Mouse (Mus musculus) erythroblast, embryonic 14.5 days (primary cell): ENCODE data around the gene Prpf3. TPM values are rescaled to one million over a fixed set of nuclear protein-coding genes. Genes with fewer than 3 reads are reported as not detected.

Experiments
- H3K27me3 ChIP-seq: 2 replicates; pipeline ENCODE4 v1.6.1; 2012; ENCODE audit warnings: inconsistent platforms; ENCODE audit not compliant: control insufficient read depth
- H3K36me3 ChIP-seq: 2 replicates; pipeline ENCODE4 v1.6.1; 2012; ENCODE audit warnings: mild to moderate bottlenecking, inconsistent platforms; ENCODE audit not compliant: control insufficient read depth
- H3K4me1 ChIP-seq: 2 replicates; pipeline ENCODE4 v1.6.1; 2012; ENCODE audit warnings: inconsistent platforms; ENCODE audit not compliant: control insufficient read depth
- H3K4me3 ChIP-seq: replicated peaks from 2 replicates; pipeline ENCODE3; 2012; ENCODE audit warnings: moderate library complexity, mild to moderate bottlenecking, inconsistent platforms
- H3K9me3 ChIP-seq: 2 replicates; pipeline ENCODE4 v1.6.1; 2012; ENCODE audit warnings: low read length, inconsistent platforms, mixed read lengths; ENCODE audit not compliant: control insufficient read depth
- GATA1 ChIP-seq: IDR thresholded peaks from 2 replicates; pipeline ENCODE4 v1.6.1; 2012; ENCODE audit warnings: low read length, inconsistent platforms, mixed read lengths
- TAL1 ChIP-seq: IDR thresholded peaks from 3 replicates; pipeline ENCODE4 v1.6.1; 2012; ENCODE audit warnings: low read length, inconsistent platforms, mixed read lengths
- polyA plus RNA-seq: library from polyadenylated mRNA; stranded (reverse); fragments of >175 nt; gene quantifications from 2 replicates; pipeline ENCODE4 v1.2.3, GENCODE M21; 2012

Gene Prpf3
- polyA plus RNA-seq, 1 experiment: 1.6 TPM

DNA sequence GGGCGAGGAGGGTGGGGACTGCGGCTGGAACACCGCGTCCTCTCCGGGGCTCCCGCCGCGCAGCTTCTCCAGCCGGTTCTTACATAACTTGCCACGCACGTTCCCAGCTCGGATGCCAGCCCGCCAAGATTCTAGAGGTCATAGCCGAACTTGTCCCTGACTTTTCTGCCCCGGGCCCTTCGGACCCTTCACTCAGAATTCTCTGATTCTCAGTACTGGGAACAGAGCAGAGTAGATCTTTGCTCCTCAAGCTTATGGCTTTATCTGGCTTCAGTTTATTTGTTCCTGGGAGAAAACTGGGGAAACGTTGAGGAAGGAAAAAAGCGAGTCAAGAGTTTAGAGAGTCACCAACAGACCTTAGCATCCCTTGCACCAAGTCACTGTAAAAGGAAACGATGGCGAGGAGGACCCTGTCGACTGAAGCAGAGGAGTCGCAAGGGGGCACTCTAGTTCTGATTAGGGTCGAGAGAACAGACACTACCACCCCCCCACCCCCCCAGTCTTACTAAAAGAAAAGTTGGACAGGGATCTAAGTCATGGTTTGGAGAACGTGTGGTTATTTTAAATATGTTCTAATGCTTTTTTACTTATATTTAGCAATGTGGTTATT lies 27.2 kb upstream of the Prpf3 start:
- Histone ChIP-seq H3K36me3 (no peaks in the 10 kb centered on the region), H3K4me3 (peak overlapping the region; percentile 63), H3K9me3 (peaks cover 9% of the 10 kb centered on the region), H3K4me1 (peaks cover 17% of the 10 kb centered on the region), H3K27me3 (peaks cover 55% of the 10 kb centered on the region)
- TF ChIP-seq TAL1 (no peak), GATA1 (no peak)

DNA sequence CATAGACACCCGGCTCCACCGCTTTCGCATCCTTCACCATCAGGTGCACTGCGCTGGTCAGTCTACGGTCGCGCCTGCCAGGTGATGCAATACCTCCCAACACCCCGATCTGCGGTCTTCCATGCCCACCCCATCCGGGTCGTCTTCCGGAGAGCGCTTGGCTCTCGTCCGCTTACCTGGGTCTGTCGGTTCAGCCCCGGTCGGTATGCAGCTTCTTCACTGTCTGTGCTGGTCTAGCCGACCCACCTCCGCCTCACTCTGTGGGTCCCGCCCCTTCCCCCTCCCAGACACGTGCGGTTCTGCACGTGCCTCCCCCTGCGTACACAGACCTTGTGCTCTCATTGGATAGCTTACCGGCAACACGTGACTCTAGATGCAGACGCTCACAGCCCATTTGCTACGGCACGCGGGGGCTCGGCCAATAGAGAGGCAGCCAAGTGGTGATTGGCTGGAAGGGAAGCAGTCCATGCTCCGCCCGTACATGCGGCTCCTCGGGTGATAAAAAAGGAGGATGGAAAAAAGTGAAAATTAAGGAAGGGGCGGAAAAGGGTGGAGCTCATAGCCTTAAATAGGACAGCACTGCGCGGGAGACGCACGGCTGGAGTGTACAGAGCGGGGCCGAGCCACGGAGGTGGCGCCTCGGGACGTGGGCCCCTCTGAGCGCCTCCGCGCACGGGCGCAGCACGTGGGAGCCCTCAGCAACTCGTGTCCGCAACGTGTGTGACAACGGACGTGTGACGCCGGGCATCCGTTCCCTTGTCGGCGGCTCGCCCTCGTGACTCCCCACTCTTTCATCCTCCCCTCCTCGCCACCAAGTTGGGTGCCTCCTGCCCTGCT lies 26.5 kb upstream of the Prpf3 start, which contains the start of gene Ciart:
Ciart (minus strand) TSS at position 273 of the 837 bp plus-strand sequence.
- Histone ChIP-seq H3K4me3 (peak within 1 kb of the TSS; percentile 63), H3K36me3 (no peaks in the 10 kb centered on the region; the same call in 1 of the 2 replicates), H3K9me3 (peaks cover 9% of the 10 kb centered on the region), H3K27me3 (peaks cover 52% of the 10 kb centered on the region), H3K4me1 (peaks cover 17% of the 10 kb centered on the region)
- TF ChIP-seq TAL1 (no peak), GATA1 (no peak)

DNA sequence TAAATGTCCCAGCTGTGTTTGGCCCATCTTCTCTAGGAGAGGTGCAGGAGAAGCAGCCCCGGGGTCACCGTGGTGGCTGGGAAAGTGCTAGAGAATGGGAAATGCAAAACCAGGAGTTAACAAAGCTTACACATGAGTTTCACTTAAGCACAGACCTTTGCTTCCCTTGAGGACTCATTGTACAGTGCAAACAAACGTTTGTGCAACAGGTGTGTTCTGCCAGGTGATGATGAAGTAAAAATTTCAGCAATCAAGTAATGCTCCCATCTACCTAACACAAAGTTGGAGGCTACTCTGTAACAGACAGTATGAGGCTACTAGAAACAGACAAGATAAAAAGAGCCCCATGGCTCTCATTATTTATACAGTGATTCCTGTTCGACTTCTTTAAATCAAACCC lies 23.4 kb upstream of the Prpf3 start:
- peaks cover 9% of the 10 kb centered on the region for H3K9me3 ChIP-seq
- H3K4me1 ChIP-seq: peaks cover 37% of the 10 kb centered on the region
- no peak for TF ChIP-seq TAL1
- TF ChIP-seq GATA1: no peak
- peaks cover 37% of the 10 kb centered on the region for H3K27me3 ChIP-seq
- no peak overlapping the region for H3K4me3 ChIP-seq
- H3K36me3 ChIP-seq: peaks cover 7% of the 10 kb centered on the region

GRCm38 (mm10) chr3:95872048-95872447 lies 16.4 kb upstream of the Prpf3 start:
- H3K4me3 ChIP-seq: peak overlapping the region; percentile 77
- peaks cover 45% of the 10 kb centered on the region for H3K4me1 ChIP-seq

DNA sequence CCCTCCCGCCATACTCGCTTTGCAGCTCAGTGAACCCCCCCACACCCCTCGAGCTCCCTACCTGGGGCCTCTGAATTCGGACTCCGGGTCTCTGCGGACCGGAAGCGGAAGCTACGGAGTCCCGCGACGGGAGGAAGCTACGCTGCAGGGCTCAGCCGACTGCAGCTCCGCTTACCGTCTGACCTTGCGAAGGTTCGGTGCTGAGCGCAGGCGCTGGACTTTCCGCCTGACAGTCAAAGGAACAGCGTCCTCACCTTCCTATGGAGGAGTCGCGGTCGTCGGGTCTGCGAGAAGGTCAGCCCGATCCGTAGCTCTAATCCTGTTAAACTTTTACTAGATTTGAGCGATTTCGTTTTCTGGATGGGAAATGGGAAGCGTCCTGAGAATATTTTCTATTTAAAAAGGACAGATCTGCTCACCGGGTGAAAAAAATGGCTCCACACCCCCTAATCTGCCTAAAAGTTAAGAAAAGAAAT lies 15.7 kb upstream of the Prpf3 start, which contains the start of gene Mrps21:
Mrps21 (minus strand) TSS at position 128 of the 476 bp plus-strand sequence.
- Histone ChIP-seq H3K4me3 (peak within 1 kb of the TSS; percentile 77), H3K9me3 (no peaks in the 10 kb centered on the region), H3K36me3 (peaks cover 47% of the 10 kb centered on the region), H3K27me3 (no peaks in the 10 kb centered on the region), H3K4me1 (peaks cover 44% of the 10 kb centered on the region)
- TF ChIP-seq TAL1: no peak
- TF ChIP-seq GATA1: no peak

More at GRCm38 (mm10) chr3:95872048-95872447, 16.4 kb upstream of the Prpf3 start:
- H3K36me3 ChIP-seq: peaks cover 41% of the 10 kb centered on the region
- H3K9me3 ChIP-seq: no peaks in the 10 kb centered on the region
- H3K27me3 ChIP-seq: no peaks in the 10 kb centered on the region
- TF ChIP-seq TAL1 (no peak), GATA1 (no peak)

DNA sequence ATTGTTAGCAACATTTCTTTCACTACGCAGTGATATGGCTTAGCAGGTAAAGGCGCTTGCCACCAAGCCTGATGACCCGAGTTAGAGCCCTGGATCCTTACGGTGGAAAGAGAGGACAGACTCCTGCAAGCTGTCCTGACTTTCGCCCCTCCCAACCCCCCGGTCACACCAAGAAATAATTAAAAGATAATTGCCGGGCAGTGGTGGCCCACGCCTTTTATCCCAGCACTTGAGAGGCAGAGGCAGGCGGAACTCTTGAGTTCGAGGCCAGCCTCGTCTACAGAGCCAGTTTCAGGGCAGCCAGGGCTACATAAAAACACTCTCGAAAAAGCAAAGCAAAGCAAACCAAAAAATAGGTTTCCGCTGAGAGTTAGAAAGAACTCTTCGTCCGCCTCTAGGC lies 15.3 kb upstream of the Prpf3 start:
- peaks cover 51% of the 10 kb centered on the region for H3K36me3 ChIP-seq
- TF ChIP-seq GATA1 (no peak), TAL1 (no peak)
- no peaks in the 10 kb centered on the region for H3K27me3 ChIP-seq
- peak overlapping the region; percentile 77 for H3K4me3 ChIP-seq
- H3K4me1 ChIP-seq: peaks cover 43% of the 10 kb centered on the region
- H3K9me3 ChIP-seq: no peaks in the 10 kb centered on the region

DNA sequence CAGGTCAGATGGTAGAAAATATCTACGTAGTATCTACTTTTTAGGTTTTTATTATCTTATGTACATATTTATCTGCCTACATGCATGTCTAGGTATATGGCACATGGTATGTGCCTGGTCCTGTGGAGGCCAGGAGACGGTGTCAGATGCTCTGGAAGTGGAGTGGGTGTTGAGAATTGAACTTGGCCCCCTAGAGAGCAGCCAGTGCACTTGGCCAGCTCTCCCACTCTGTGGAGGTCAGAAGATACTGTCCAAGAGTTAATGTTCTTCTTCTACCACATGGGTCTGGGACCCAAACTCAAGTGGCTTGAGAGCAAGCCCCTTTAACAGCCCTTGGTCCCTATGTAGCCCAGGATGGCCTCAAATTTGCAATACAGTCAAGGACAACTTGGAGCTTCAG lies 11.7 kb upstream of the Prpf3 start:
- no peak overlapping the region for H3K4me3 ChIP-seq
- H3K27me3 ChIP-seq: no peaks in the 10 kb centered on the region
- H3K36me3 ChIP-seq: peaks cover 70% of the 10 kb centered on the region
- no peak for TF ChIP-seq TAL1
- no peaks in the 10 kb centered on the region for H3K9me3 ChIP-seq
- peaks cover 26% of the 10 kb centered on the region for H3K4me1 ChIP-seq

- TF ChIP-seq TAL1: no peak
- no peak for TF ChIP-seq GATA1
- Histone ChIP-seq H3K27me3 (no peaks in the 10 kb centered on the region), H3K36me3 (peaks cover 75% of the 10 kb centered on the region), H3K4me1 (peaks cover 18% of the 10 kb centered on the region), H3K4me3 (no peak overlapping the region), H3K9me3 (no peaks in the 10 kb centered on the region)
Measured at GRCm38 (mm10) chr3:95866071-95866470, 10.4 kb upstream of the Prpf3 start.

- H3K4me3 ChIP-seq: no peak overlapping the region
- TF ChIP-seq GATA1: no peak
- TF ChIP-seq TAL1: no peak
- H3K36me3 ChIP-seq: peaks cover 77% of the 10 kb centered on the region
- no peaks in the 10 kb centered on the region for H3K27me3 ChIP-seq
- peaks cover 15% of the 10 kb centered on the region for H3K4me1 ChIP-seq
- no peaks in the 10 kb centered on the region for H3K9me3 ChIP-seq
Measured at GRCm38 (mm10) chr3:95865571-95865970, 9.9 kb upstream of the Prpf3 start.
